Mouse (Mus musculus): ENCODE measurements around the gene Fads3.

GRCm38 (mm10) chr19:10085454-10085853 lies 44.1 kb downstream of the Fads3 start:
- TF ChIP-seq CTCF (IDR thresholded peaks at IDR 0.05; ENCODE audit: low read depth, low read length) (no peak), POLR2A (IDR thresholded peaks at IDR 0.05; ENCODE audit: insufficient read depth, low read length) (no peak)
